Mouse (Mus musculus): ENCODE results near the gene Ssh2. TPM values are rescaled to one million over a fixed set of nuclear protein-coding genes. Genes with fewer than 3 reads are reported as not detected.
"Not testable (repeated sequence)": the region's sequence is repeated elsewhere in the genome, so short reads cannot be mapped to it uniquely, and the experiment has no call there.

Ssh2 gene
- total RNA-seq, 2 experiments from 2014 or later = 46.9 to 49.6 TPM

- intact Hi-C loops (cut with DNase I) = no loop called here
- DNase-seq (ENCODE audit: extremely low spot score in 1 of 2, low spot score in 2 of 2) = peak in 1 of 2 experiments; percentile 37
Measured at GRCm38 (mm10) chr11:77372196-77372904, 156.3 kb downstream of the Ssh2 start.

- DNase-seq (ENCODE audit: extremely low spot score in 1 of 2, low spot score in 2 of 2) = no peak
- intact Hi-C loops (cut with DNase I) = no loop called here
Measured at GRCm38 (mm10) chr11:77378622-77379021, 162.5 kb downstream of the Ssh2 start.

GRCm38 (mm10) chr11:77381174-77381573, 165.1 kb downstream of the Ssh2 start:
- intact Hi-C loops (cut with DNase I) = no loop called here
- DNase-seq (ENCODE audit: extremely low spot score in 1 of 2, low spot score in 2 of 2) = no peak

- no peak for DNase-seq (ENCODE audit: extremely low spot score in 1 of 2, low spot score in 2 of 2)
- intact Hi-C loops (cut with DNase I) = no loop called here
Measured at GRCm38 (mm10) chr11:77384151-77384550, 168.1 kb downstream of the Ssh2 start.

GRCm38 (mm10) chr11:77385706-77386690, 169.9 kb downstream of the Ssh2 start:
- intact Hi-C loops (cut with DNase I) = no loop called here

GRCm38 (mm10) chr11:77388197-77388596, 172.1 kb downstream of the Ssh2 start:
- intact Hi-C loops (cut with DNase I) = not testable (repeated sequence)

More at GRCm38 (mm10) chr11:77385706-77386690, 169.9 kb downstream of the Ssh2 start:
- DNase-seq (ENCODE audit: extremely low spot score in 1 of 2, low spot score in 2 of 2) = peak in 1 of 2 experiments; percentile 29

GRCm38 (mm10) chr11:77395539-77395938, 179.5 kb downstream of the Ssh2 start:
- DNase-seq (ENCODE audit: extremely low spot score in 1 of 2, low spot score in 2 of 2) = no peak
- intact Hi-C loops (cut with DNase I) = no loop called here

More at GRCm38 (mm10) chr11:77388197-77388596, 172.1 kb downstream of the Ssh2 start:
- not testable (repeated sequence) for DNase-seq (ENCODE audit: extremely low spot score in 1 of 2, low spot score in 2 of 2)

GRCm38 (mm10) chr11:77402508-77402907, 186.4 kb downstream of the Ssh2 start:
- intact Hi-C loops (cut with DNase I) = no loop called here
- DNase-seq (ENCODE audit: extremely low spot score in 1 of 2, low spot score in 2 of 2) = no peak

- intact Hi-C loops (cut with DNase I) = no loop called here
Measured at GRCm38 (mm10) chr11:77406329-77406728, 190.2 kb downstream of the Ssh2 start.

GRCm38 (mm10) chr11:77409879-77410278, 193.8 kb downstream of the Ssh2 start:
- intact Hi-C loops (cut with DNase I) = no loop called here
- DNase-seq (ENCODE audit: extremely low spot score in 1 of 2, low spot score in 2 of 2) = peak; percentile 33 to 80

More at GRCm38 (mm10) chr11:77406329-77406728, 190.2 kb downstream of the Ssh2 start:
- no peak for DNase-seq (ENCODE audit: extremely low spot score in 1 of 2, low spot score in 2 of 2)

GRCm38 (mm10) chr11:77411284-77411683, 195.2 kb downstream of the Ssh2 start:
- no peak for DNase-seq (ENCODE audit: extremely low spot score in 1 of 2, low spot score in 2 of 2)
- intact Hi-C loops (cut with DNase I) = no loop called here

- DNase-seq (ENCODE audit: extremely low spot score in 1 of 2, low spot score in 2 of 2) = no peak
- intact Hi-C loops (cut with DNase I) = no loop called here
Measured at GRCm38 (mm10) chr11:77414141-77414839, 198.2 kb downstream of the Ssh2 start.

GRCm38 (mm10) chr11:77416212-77417000, 200.3 kb downstream of the Ssh2 start:
- intact Hi-C loops (cut with DNase I) = no loop called here
- peak in 1 of 2 experiments; percentile 45 for DNase-seq (ENCODE audit: extremely low spot score in 1 of 2, low spot score in 2 of 2)

GRCm38 (mm10) chr11:77418021-77418420, 201.9 kb downstream of the Ssh2 start:
- no peak for DNase-seq (ENCODE audit: extremely low spot score in 1 of 2, low spot score in 2 of 2)
- intact Hi-C loops (cut with DNase I) = no loop called here

GRCm38 (mm10) chr11:77423175-77423859, 207.2 kb downstream of the Ssh2 start:
- intact Hi-C loops (cut with DNase I) = no loop called here
- DNase-seq (ENCODE audit: extremely low spot score in 1 of 2, low spot score in 2 of 2) = no peak

- intact Hi-C loops (cut with DNase I) = no loop called here
- no peak for DNase-seq (ENCODE audit: extremely low spot score in 1 of 2, low spot score in 2 of 2)
Measured at GRCm38 (mm10) chr11:77428446-77428845, 212.4 kb downstream of the Ssh2 start.

- intact Hi-C loops (cut with DNase I) = no loop called here
Measured at GRCm38 (mm10) chr11:77437026-77437425, 220.9 kb downstream of the Ssh2 start.

GRCm38 (mm10) chr11:77440081-77440480, 224.0 kb downstream of the Ssh2 start:
- intact Hi-C loops (cut with DNase I) = loop anchor here (5.0 kb wide), 1 partner anchor 223 kb away; the partner anchor contains the start of gene Ssh2
- DNase-seq (ENCODE audit: extremely low spot score in 1 of 2, low spot score in 2 of 2) = peak in 1 of 2 experiments; percentile 26

More at GRCm38 (mm10) chr11:77437026-77437425, 220.9 kb downstream of the Ssh2 start:
- DNase-seq (ENCODE audit: extremely low spot score in 1 of 2, low spot score in 2 of 2) = no peak
